Mouse (Mus musculus) urinary bladder, postnatal 25 days (tissue): ENCODE data around the gene Farp2.
"Not testable (repeated sequence)": the region's sequence is repeated elsewhere in the genome, so short reads cannot be mapped to it uniquely, and the experiment has no call there.

Experiments
- DNase-seq: peaks from one replicate; pipeline ENCODE4 v3.0.0; 2022; ENCODE audit warnings: low spot score

Farp2 gene

GRCm38 (mm10) chr1:93635091-93635579 lies 123.3 kb downstream of the Farp2 start:
- no peak for DNase-seq

GRCm38 (mm10) chr1:93635580-93636192 lies 123.8 kb downstream of the Farp2 start:
- peak; percentile 93 for DNase-seq

- no peak for DNase-seq
These were observed 124.5 kb downstream of the Farp2 start for GRCm38 (mm10) chr1:93636211-93636897.

- DNase-seq = no peak
These were observed 130.1 kb downstream of the Farp2 start for GRCm38 (mm10) chr1:93641978-93642377.

GRCm38 (mm10) chr1:93642692-93643091 lies 130.8 kb downstream of the Farp2 start:
- DNase-seq = no peak

GRCm38 (mm10) chr1:93649604-93650172 lies 137.8 kb downstream of the Farp2 start:
- no peak for DNase-seq

GRCm38 (mm10) chr1:93654275-93654674 lies 142.4 kb downstream of the Farp2 start:
- no peak for DNase-seq

GRCm38 (mm10) chr1:93654798-93655197 lies 142.9 kb downstream of the Farp2 start:
- no peak for DNase-seq

- no peak for DNase-seq
These were observed 144.6 kb downstream of the Farp2 start for GRCm38 (mm10) chr1:93656325-93657024.

- DNase-seq = no peak
These were observed 145.1 kb downstream of the Farp2 start for GRCm38 (mm10) chr1:93657025-93657360.

- DNase-seq = not testable (repeated sequence)
These were observed 146.7 kb downstream of the Farp2 start, which contains the start of gene Stk25 for GRCm38 (mm10) chr1:93658559-93658958. TSS of gene Stk25 (minus strand) at chr1:93658659.

- no peak for DNase-seq
These were observed 156.0 kb downstream of the Farp2 start for GRCm38 (mm10) chr1:93667760-93668400.

- peak; percentile 61 for DNase-seq
These were observed 157.1 kb downstream of the Farp2 start for GRCm38 (mm10) chr1:93668791-93669548.

- no peak for DNase-seq
These were observed 158.1 kb downstream of the Farp2 start for GRCm38 (mm10) chr1:93669941-93670340.
